Mouse (Mus musculus): ENCODE results near the gene Ezr.

GRCm38 (mm10) chr17:6778332-6778683 lies 4.3 kb downstream of the Ezr start:
- no peak for TF ChIP-seq POLR2A (IDR thresholded peaks at IDR 0.05; ENCODE audit: low read depth, low read length)
- 0 out of 2 replicates have a peak, but pooled peaks have one; percentile 19 for TF ChIP-seq CTCF (conservative IDR thresholded peaks at IDR 0.05; ENCODE audit: insufficient read depth, insufficient read length, low read depth, low read length)
